Mouse (Mus musculus) myocyte (in vitro differentiated cells): ENCODE data around the gene Gm29427.

Experiments
- CEBPB ChIP-seq: IDR thresholded peaks from 2 replicates; pipeline ENCODE4 v1.6.1; 2011; ENCODE audit warnings: mild to moderate bottlenecking, moderate library complexity; ENCODE audit not compliant: poor library complexity, insufficient read depth, severe bottlenecking
- E2F4 ChIP-seq: IDR thresholded peaks from one replicate; pipeline ENCODE4 v1.6.1; 2011; ENCODE audit warnings: mild to moderate bottlenecking, control low read depth, moderate library complexity; ENCODE audit not compliant: insufficient read depth
- MAX ChIP-seq: IDR thresholded peaks from one replicate; pipeline ENCODE4 v1.6.1; 2011; ENCODE audit warnings: low read depth, mild to moderate bottlenecking, control low read depth
- MYOD1 ChIP-seq, 3 experiments: IDR thresholded peaks; one replicate each; pipeline ENCODE4 v1.6.1; 2011; ENCODE audit warnings: control low read depth in 2 of 3, low read depth in 2 of 3, mild to moderate bottlenecking in 2 of 3, moderate library complexity in 1 of 3; ENCODE audit not compliant: insufficient read length in 2 of 3, control insufficient read depth in 1 of 3
- POLR2A ChIP-seq: IDR thresholded peaks from one replicate; pipeline ENCODE4 v1.6.1; 2011; ENCODE audit warnings: low read depth, mild to moderate bottlenecking, control low read depth, moderate library complexity; ENCODE audit not compliant: insufficient read length
- SRF ChIP-seq: IDR thresholded peaks from one replicate; pipeline ENCODE4 v1.6.1; 2011; ENCODE audit warnings: low read depth; ENCODE audit not compliant: control insufficient read depth, insufficient read length
- TCF12 ChIP-seq: IDR thresholded peaks from one replicate; pipeline ENCODE4 v1.6.1; 2011; ENCODE audit warnings: mild to moderate bottlenecking, control low read depth; ENCODE audit not compliant: poor library complexity, insufficient read depth, severe bottlenecking
- USF1 ChIP-seq: IDR thresholded peaks from one replicate; pipeline ENCODE4 v1.6.1; 2011; ENCODE audit warnings: low read depth, mild to moderate bottlenecking, control low read depth, moderate library complexity

- TF ChIP-seq POLR2A (no peak), USF1 (no peak), SRF (no peak), TCF12 (no peak), MAX (no peak), E2F4 (no peak), MYOD1 (IDR thresholded peaks at IDR 0.05; ENCODE audit: control insufficient read depth in 1 of 3, insufficient read length in 2 of 3, low read depth in 2 of 3) (no peak), CEBPB (no peak)
These were observed 29.4 kb upstream of the Gm29427 start for GRCm38 (mm10) chr1:130744961-130745360.
